Mouse (Mus musculus): ENCODE results near the gene Art5. TPM values are rescaled to one million over a fixed set of nuclear protein-coding genes. Genes with fewer than 3 reads are reported as not detected.

Gene Art5
- total and polyA plus RNA-seq, 3 experiments = 0.85 to 3.9 (median 2.7) TPM

GRCm38 (mm10) chr7:102084041-102084696 is 25.1 kb downstream of the Art5 start:
- dilution Hi-C loops (cut with MboI; ENCODE audit: extremely low pct_ligation_motif_present, extremely low pct_unique_long_range_greater_than_20kb, low sequenced_read_pairs) = no loop called here
- in situ Hi-C loops (cut with MboI; ENCODE audit: low pct_ligation_motif_present, low pct_unique_long_range_greater_than_20kb, low sequenced_read_pairs) = loop anchor here (10.0 kb wide), 1 partner anchor 169 kb away; no protein-coding TSS in a partner anchor

GRCm38 (mm10) chr7:102082816-102083215 is 26.5 kb downstream of the Art5 start, which contains the start of gene Trpc2:
TSS of gene Trpc2 (plus strand) at chr7:102083116.
- dilution Hi-C loops (cut with MboI; ENCODE audit: extremely low pct_ligation_motif_present, extremely low pct_unique_long_range_greater_than_20kb, low sequenced_read_pairs) (no loop called here), in situ Hi-C loops (cut with MboI; ENCODE audit: low pct_ligation_motif_present, low pct_unique_long_range_greater_than_20kb, low sequenced_read_pairs) (loop anchor here (10.0 kb wide), 1 partner anchor 168 kb away; no protein-coding TSS in a partner anchor)
- no peak for DNase-seq (ENCODE audit: extremely low read depth)
- H3K4me1 ChIP-seq (ENCODE audit: control insufficient read depth in 1 of 2, insufficient read depth in 2 of 2) = 0 out of 4 replicates have a peak, but pooled peaks cover 0 to 2% of the 10 kb centered on the region in 2 experiments
- no peak for TF ChIP-seq MYC (IDR thresholded peaks at IDR 0.05; ENCODE audit: low read depth, low read length)
- no peak for TF ChIP-seq MXI1 (IDR thresholded peaks at IDR 0.05; ENCODE audit: low read depth, low read length)
- TF ChIP-seq CTCF (conservative IDR thresholded peaks at IDR 0.05 in 1 of 2, IDR thresholded peaks at IDR 0.05 in 1 of 2; ENCODE audit: low read depth in 2 of 2, low read length in 2 of 2) = no peak
- no peak for TF ChIP-seq TBP (conservative IDR thresholded peaks at IDR 0.05; ENCODE audit: low read depth, low read length)
- TF ChIP-seq POLR2A (IDR thresholded peaks at IDR 0.05; ENCODE audit: low read depth, low read length) = no peak
- peaks cover 55 to 93% of the 10 kb centered on the region in 2 experiments for H3K36me3 ChIP-seq (replicated peaks in 1 of 2; ENCODE audit: control insufficient read depth in 1 of 2, insufficient read depth in 1 of 2, low read length in 1 of 2)
- H3K27me3 ChIP-seq (replicated peaks) = no peaks in the 10 kb centered on the region
- no peak within 1 kb of the TSS for H3K27ac ChIP-seq (ENCODE audit: insufficient read depth, low read depth)
- H3K79me2 ChIP-seq (replicated peaks; ENCODE audit: control insufficient read depth, extremely low read depth, insufficient read depth, poor library complexity, severe bottlenecking) = no peaks in the 10 kb centered on the region
- H3K4me2 ChIP-seq (ENCODE audit: insufficient read depth, low read depth, poor library complexity, severe bottlenecking) = no peak within 1 kb of the TSS
- no peak within 1 kb of the TSS for H3K9ac ChIP-seq (ENCODE audit: insufficient read depth, low read depth)
- no peak within 1 kb of the TSS for H3K4me3 ChIP-seq (replicated peaks in 1 of 3; ENCODE audit: low read depth in 2 of 3, low read length in 2 of 3, poor library complexity in 1 of 3)
- H3K9me3 ChIP-seq (replicated peaks; ENCODE audit: low read length) = no peaks in the 10 kb centered on the region

More at GRCm38 (mm10) chr7:102084041-102084696, 25.1 kb downstream of the Art5 start:
- no peak overlapping the region for H3K9ac ChIP-seq (ENCODE audit: insufficient read depth, low read depth)
- H3K4me1 ChIP-seq (ENCODE audit: control insufficient read depth in 1 of 2, insufficient read depth in 2 of 2) = 0 out of 4 replicates have a peak, but pooled peaks cover 0 to 2% of the 10 kb centered on the region in 2 experiments
- TF ChIP-seq POLR2AphosphoS2 (IDR thresholded peaks at IDR 0.05; ENCODE audit: low read depth, low read length) (no peak), TCF12 (IDR thresholded peaks at IDR 0.05; ENCODE audit: low read depth, low read length) (no peak)
- H3K4me3 ChIP-seq (replicated peaks in 1 of 3; ENCODE audit: low read depth in 2 of 3, low read length in 2 of 3, poor library complexity in 1 of 3) = no peak overlapping the region
- H3K79me2 ChIP-seq (replicated peaks; ENCODE audit: control insufficient read depth, extremely low read depth, insufficient read depth, poor library complexity, severe bottlenecking) = no peaks in the 10 kb centered on the region
- no peak for DNase-seq (ENCODE audit: extremely low read depth)
- H3K36me3 ChIP-seq (replicated peaks in 1 of 2; ENCODE audit: control insufficient read depth in 1 of 2, insufficient read depth in 1 of 2, low read length in 1 of 2) = peaks cover 56 to 95% of the 10 kb centered on the region in 2 experiments
- H3K9me3 ChIP-seq (replicated peaks; ENCODE audit: low read length) = no peaks in the 10 kb centered on the region
- H3K27me3 ChIP-seq (replicated peaks) = no peaks in the 10 kb centered on the region
- H3K27ac ChIP-seq (ENCODE audit: insufficient read depth, low read depth) = no peak overlapping the region
- no peak overlapping the region for H3K4me2 ChIP-seq (ENCODE audit: insufficient read depth, low read depth, poor library complexity, severe bottlenecking)

- Histone ChIP-seq H3K27me3 (replicated peaks) (no peaks in the 10 kb centered on the region), H3K4me3 (replicated peaks in 1 of 3; ENCODE audit: low read depth in 2 of 3, low read length in 2 of 3, poor library complexity in 1 of 3) (no peak overlapping the region), H3K9ac (ENCODE audit: insufficient read depth, low read depth) (no peak overlapping the region), H3K79me2 (replicated peaks; ENCODE audit: control insufficient read depth, extremely low read depth, insufficient read depth, poor library complexity, severe bottlenecking) (no peaks in the 10 kb centered on the region), H3K9me3 (replicated peaks; ENCODE audit: low read length) (no peaks in the 10 kb centered on the region), H3K4me2 (ENCODE audit: insufficient read depth, low read depth, poor library complexity, severe bottlenecking) (no peak overlapping the region), H3K4me1 (ENCODE audit: control insufficient read depth in 1 of 2, insufficient read depth in 2 of 2) (0 out of 4 replicates have a peak, but pooled peaks cover 0 to 2% of the 10 kb centered on the region in 2 experiments), H3K27ac (ENCODE audit: insufficient read depth, low read depth) (no peak overlapping the region), H3K36me3 (replicated peaks in 1 of 2; ENCODE audit: control insufficient read depth in 1 of 2, insufficient read depth in 1 of 2, low read length in 1 of 2) (peaks cover 63 to 94% of the 10 kb centered on the region in 2 experiments)
- dilution Hi-C loops (cut with MboI; ENCODE audit: extremely low pct_ligation_motif_present, extremely low pct_unique_long_range_greater_than_20kb, low sequenced_read_pairs) (no loop called here), in situ Hi-C loops (cut with MboI; ENCODE audit: low pct_ligation_motif_present, low pct_unique_long_range_greater_than_20kb, low sequenced_read_pairs) (loop anchor here (10.0 kb wide), 1 partner anchor 167 kb away; no protein-coding TSS in a partner anchor)
- DNase-seq (ENCODE audit: extremely low read depth) = no peak
- TF ChIP-seq ZKSCAN1 (IDR thresholded peaks at IDR 0.05; ENCODE audit: borderline replicate concordance, low read depth, low read length) = no peak
- no peak for TF ChIP-seq MAZ (IDR thresholded peaks at IDR 0.05; ENCODE audit: low read depth, low read length)
- TF ChIP-seq E2F4 (IDR thresholded peaks at IDR 0.05; ENCODE audit: insufficient replicate concordance, low read depth, low read length) = no peak
- no peak for TF ChIP-seq HCFC1 (IDR thresholded peaks at IDR 0.05; ENCODE audit: low read depth, low read length)
- TF ChIP-seq ZNF384 (IDR thresholded peaks at IDR 0.05; ENCODE audit: low read depth, low read length) = no peak
- TF ChIP-seq TCF12 (IDR thresholded peaks at IDR 0.05; ENCODE audit: low read depth, low read length) = no peak
- TF ChIP-seq KAT2A (IDR thresholded peaks at IDR 0.05; ENCODE audit: insufficient replicate concordance, low read length) = no peak
- no peak for TF ChIP-seq CHD1 (IDR thresholded peaks at IDR 0.05; ENCODE audit: low read depth, low read length)
- TF ChIP-seq NELFE (IDR thresholded peaks at IDR 0.05; ENCODE audit: low read depth, low read length) = no peak
- TF ChIP-seq MAFK (IDR thresholded peaks at IDR 0.05; ENCODE audit: insufficient replicate concordance, low read length) = no peak
- no peak for TF ChIP-seq IRF4 (IDR thresholded peaks at IDR 0.05; ENCODE audit: low read depth, low read length)
- TF ChIP-seq SIN3A (IDR thresholded peaks at IDR 0.05; ENCODE audit: low read length) = no peak
- TF ChIP-seq JUN (IDR thresholded peaks at IDR 0.05; ENCODE audit: insufficient read depth, low read depth, low read length) = no peak
- TF ChIP-seq TBP (conservative IDR thresholded peaks at IDR 0.05; ENCODE audit: low read depth, low read length) = no peak
- TF ChIP-seq ZC3H11A (IDR thresholded peaks at IDR 0.05; ENCODE audit: low read depth, low read length) = no peak
- no peak for TF ChIP-seq ETS1 (conservative IDR thresholded peaks at IDR 0.05; ENCODE audit: low read depth, low read length)
- TF ChIP-seq SMC3 (IDR thresholded peaks at IDR 0.05; ENCODE audit: low read depth, low read length) = no peak
These were observed 27.5 kb downstream of the Art5 start for GRCm38 (mm10) chr7:102081784-102082183.
